Mouse (Mus musculus) gastrocnemius, adult 2 months (tissue): Measurements from ENCODE around the gene Tmem120b. TPM values are rescaled to one million over a fixed set of nuclear protein-coding genes. Genes with fewer than 3 reads are reported as not detected.
A peak's percentile ranks its signal among the peaks of the same experiment; 100 is the strongest.

Experiments used
- DNase-seq: peaks from one replicate; pipeline ENCODE4 v3.0.0; 2022
- H3K27ac ChIP-seq: fragments of 200-600 bp; 2 replicates; pipeline ENCODE4 v1.8.1; 2022; ENCODE audit warnings: mild to moderate bottlenecking
- H3K4me3 ChIP-seq: fragments of 200-600 bp; 2 replicates; pipeline ENCODE4 v1.8.1; 2022; ENCODE audit warnings: mild to moderate bottlenecking, moderate library complexity
- CTCF ChIP-seq: fragments of 200-600 bp; IDR thresholded peaks from 2 replicates; pipeline ENCODE4 v1.8.1; 2022; ENCODE audit warnings: antibody characterized with exemption, mild to moderate bottlenecking, moderate library complexity
- intact Hi-C: fragments of 180-260 bp; cut with DNase I; formaldehyde crosslinking; loops from one replicate; pipeline ENCODE4 v1.15.1; 2025
- total RNA-seq, 2 experiments: library from RNA; stranded (reverse); gene quantifications; 2 replicates each; pipeline ENCODE4 v1.2.3; 2021

Gene Tmem120b
- total RNA-seq, 2 experiments from 2014 or later, result 19.2 to 23.2 TPM

- Histone ChIP-seq H3K4me3 (peak overlapping the region; percentile 15; the same call in 1 of the 2 replicates), H3K27ac (peak overlapping the region; percentile 80)
- intact Hi-C loops, result no loop called here
- no peak for TF ChIP-seq CTCF
- peak; percentile 68 for DNase-seq
Observed at GRCm38 (mm10) chr5:123125638-123126406, 57.6 kb downstream of the Tmem120b start.

DNA sequence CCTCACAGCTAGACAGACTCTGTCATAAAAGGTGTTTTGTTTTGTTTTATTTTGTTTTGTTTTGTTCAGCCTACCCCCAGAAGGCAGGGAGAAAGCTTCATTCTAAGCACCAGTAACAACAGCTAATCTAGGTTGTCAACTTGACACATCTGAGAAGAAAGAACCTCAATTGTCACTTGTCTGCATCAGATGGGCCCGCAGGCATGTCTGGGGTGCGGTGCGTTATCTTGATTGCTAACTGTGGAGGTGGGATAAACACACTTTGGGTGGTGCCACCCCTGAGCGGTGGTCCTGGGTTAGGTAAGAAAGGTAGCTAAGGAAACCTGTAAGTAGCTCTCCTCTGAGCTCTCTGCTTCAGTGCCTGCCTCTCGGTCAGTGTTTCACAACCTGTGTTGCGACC lies 58.8 kb downstream of the Tmem120b start:
- Histone ChIP-seq H3K27ac (peak overlapping the region; percentile 80), H3K4me3 (no peak overlapping the region)
- DNase-seq, result no peak
- intact Hi-C loops, result no loop called here
- no peak for TF ChIP-seq CTCF

GRCm38 (mm10) chr5:123128426-123129169 lies 60.4 kb downstream of the Tmem120b start:
- H3K27ac ChIP-seq, result 0 out of 2 replicates have a peak overlapping the region, but pooled peaks have one; percentile 9
- no peak for DNase-seq
- H3K4me3 ChIP-seq, result no peak overlapping the region; the same call in 1 of the 2 replicates
- no peak for TF ChIP-seq CTCF
- intact Hi-C loops, result no loop called here

- intact Hi-C loops, result no loop called here
- H3K27ac ChIP-seq, result no peak overlapping the region
Observed at GRCm38 (mm10) chr5:123129170-123129757, 61.0 kb downstream of the Tmem120b start.

GRCm38 (mm10) chr5:123130030-123130813 lies 62.0 kb downstream of the Tmem120b start:
- intact Hi-C loops, result no loop called here
- no peak for TF ChIP-seq CTCF
- H3K27ac ChIP-seq, result no peak overlapping the region
- no peak for DNase-seq
- no peak overlapping the region for H3K4me3 ChIP-seq

More at GRCm38 (mm10) chr5:123129170-123129757, 61.0 kb downstream of the Tmem120b start:
- no peak overlapping the region for H3K4me3 ChIP-seq
- TF ChIP-seq CTCF, result no peak
- no peak for DNase-seq

- Histone ChIP-seq H3K27ac (no peak overlapping the region), H3K4me3 (no peak overlapping the region)
- intact Hi-C loops, result no loop called here
- no peak for TF ChIP-seq CTCF
- no peak for DNase-seq
Observed at GRCm38 (mm10) chr5:123130814-123131148, 62.6 kb downstream of the Tmem120b start.

DNA sequence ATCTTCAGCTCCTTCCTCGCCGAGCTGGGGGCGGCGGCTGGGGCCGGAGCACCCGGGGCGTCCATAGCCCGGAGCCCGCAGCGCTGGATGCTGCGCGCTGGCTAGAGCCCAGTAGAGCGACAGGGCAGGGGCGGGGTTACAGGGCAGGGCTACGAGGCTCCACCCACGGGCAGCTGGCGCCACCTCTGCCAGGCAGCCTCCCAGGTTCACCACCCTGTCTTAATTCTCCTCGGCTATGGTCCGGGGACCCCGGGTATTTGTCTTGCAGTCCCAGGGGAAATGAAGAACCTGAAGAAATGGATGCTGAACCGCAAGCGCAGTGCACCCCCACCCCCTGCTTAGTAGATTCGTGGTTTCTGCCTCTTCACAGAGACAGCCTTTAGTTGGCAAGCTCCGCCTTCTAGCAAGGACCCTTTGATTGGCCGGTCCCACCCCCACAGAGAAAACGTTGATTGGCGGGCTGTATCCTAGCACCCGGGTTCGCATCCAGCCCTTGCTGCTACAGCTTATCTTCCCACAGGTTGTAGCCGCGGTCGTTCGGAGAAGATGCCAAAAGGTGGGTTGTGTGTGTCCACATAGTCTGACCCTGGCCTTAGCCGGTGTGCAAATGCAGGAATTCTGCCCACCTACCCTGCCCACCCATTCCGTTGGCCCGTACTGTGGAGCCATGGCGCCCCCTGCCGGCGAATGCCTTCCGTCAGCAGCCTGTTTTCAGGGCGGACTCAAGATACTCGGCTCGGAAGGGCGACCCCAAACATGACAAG lies 64.3 kb downstream of the Tmem120b start, which contains the start of gene Rhof:
Rhof (minus strand) TSS at position 385 of the 764 bp plus-strand sequence.
- Histone ChIP-seq H3K4me3 (peak within 1 kb of the TSS; percentile 88), H3K27ac (peak within 1 kb of the TSS; percentile 98)
- TF ChIP-seq CTCF, result peak; percentile 93
- DNase-seq, result peak; percentile 87
- intact Hi-C loops, result loop anchor here (1.0 to 2.0 kb wide), 3 partner anchors 14 to 68 kb away; no protein-coding TSS in a partner anchor

DNA sequence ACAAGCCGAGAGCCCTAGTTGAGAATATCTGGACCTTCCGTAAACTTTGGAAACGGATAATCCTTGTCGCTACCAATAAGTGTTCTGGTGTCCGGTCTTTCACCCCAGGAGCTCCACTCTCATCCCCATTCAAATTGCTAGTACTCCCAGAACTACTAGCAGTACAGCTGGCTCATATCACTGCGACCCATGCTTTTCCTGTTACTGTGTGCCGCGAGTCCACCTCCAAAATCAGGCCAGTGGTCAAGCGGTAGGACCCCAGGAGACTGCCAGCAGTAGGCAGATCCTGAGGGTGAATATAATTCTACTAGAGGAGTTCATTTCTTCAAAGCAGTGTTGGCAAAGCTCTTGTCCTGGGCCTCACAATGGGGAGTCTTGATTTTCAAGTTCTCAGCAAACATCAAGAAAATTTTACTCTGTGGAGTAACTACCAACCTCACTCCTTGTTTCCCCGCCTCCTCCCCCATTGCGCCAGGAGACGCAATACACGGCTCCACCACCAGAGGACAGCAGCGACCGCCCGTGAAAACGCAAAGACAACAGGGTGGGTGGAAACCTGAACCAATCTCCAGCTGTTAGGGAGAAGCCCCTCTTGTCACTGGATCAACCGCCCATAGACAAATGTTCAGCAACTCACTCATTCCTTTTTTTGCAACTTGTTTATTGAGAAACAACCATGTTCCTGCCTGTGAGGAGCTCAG lies 65.0 kb downstream of the Tmem120b start:
- H3K4me3 ChIP-seq, result peak overlapping the region; percentile 88
- TF ChIP-seq CTCF, result no peak; the same call in 1 of the 2 replicates
- intact Hi-C loops, result loop anchor here (1.0 to 2.0 kb wide), 3 partner anchors 14 to 68 kb away; no protein-coding TSS in a partner anchor
- peak overlapping the region; percentile 98 for H3K27ac ChIP-seq
- DNase-seq, result peak; percentile 88

- TF ChIP-seq CTCF, result no peak
- DNase-seq, result peak; percentile 54
- intact Hi-C loops, result loop anchor here (1.0 to 2.0 kb wide), 3 partner anchors 15 to 69 kb away; no protein-coding TSS in a partner anchor
- Histone ChIP-seq H3K27ac (peak overlapping the region; percentile 98), H3K4me3 (peak overlapping the region; percentile 88)
Observed at GRCm38 (mm10) chr5:123133784-123134143, 65.5 kb downstream of the Tmem120b start.

DNA sequence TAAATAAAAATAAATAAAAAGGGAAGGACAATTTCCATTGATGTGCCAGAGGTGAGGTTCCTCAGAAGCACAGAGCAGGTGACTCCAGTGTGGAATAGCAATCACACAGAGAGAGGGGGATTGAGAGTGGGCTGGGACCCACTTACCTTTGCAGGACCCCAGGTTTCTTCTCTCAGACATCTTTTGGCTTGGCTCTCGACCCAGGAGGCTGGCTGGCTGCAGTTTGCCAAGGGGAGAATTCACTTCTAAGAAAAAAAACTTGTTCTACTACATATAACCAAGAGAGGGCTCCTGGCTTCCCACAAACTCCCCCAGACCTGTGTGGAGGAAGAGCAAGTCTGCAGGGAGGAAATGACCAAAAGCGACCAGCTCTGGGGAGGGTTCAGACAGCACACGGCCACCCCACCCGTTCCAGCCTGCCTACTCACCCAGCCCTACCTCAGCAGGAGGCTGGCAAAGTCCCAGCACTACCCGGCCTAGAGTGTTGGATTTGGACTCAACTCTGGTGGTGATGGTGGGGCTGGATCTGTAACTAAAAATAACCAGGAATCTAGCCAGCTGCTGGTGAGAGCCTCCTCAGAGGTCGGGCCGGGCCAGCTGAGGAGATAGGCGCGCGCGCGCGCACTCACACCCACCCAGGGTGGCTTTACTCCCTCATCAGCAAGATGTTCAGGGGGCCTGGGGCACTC lies 66.1 kb downstream of the Tmem120b start:
- intact Hi-C loops, result no loop called here
- peak; percentile 93 for DNase-seq
- Histone ChIP-seq H3K27ac (peak overlapping the region; percentile 98), H3K4me3 (peak overlapping the region; percentile 88)
- TF ChIP-seq CTCF, result no peak
